Mouse (Mus musculus) ES-E14 (cell line): ENCODE data around the gene Ckm. TPM values are rescaled to one million over a fixed set of nuclear protein-coding genes. Genes with fewer than 3 reads are reported as not detected.
A peak's percentile ranks its signal among the peaks of the same experiment; 100 is the strongest.

Source experiments
- DNase-seq: peaks from one replicate; pipeline ENCODE4 v3.0.0-alpha.2; 2013; ENCODE audit warnings: low read depth, low spot score
- H3K27ac ChIP-seq: 2 replicates; pipeline ENCODE4 v1.5.1; 2012; ENCODE audit warnings: low read depth, mild to moderate bottlenecking, low read length, moderate library complexity, mixed read lengths; ENCODE audit not compliant: poor library complexity, insufficient read depth, severe bottlenecking
- H3K36me3 ChIP-seq: 2 replicates; pipeline ENCODE4 v1.6.1; 2012; ENCODE audit warnings: mild to moderate bottlenecking, low read length, moderate library complexity, mixed read lengths; ENCODE audit not compliant: control insufficient read depth, poor library complexity, insufficient read depth, severe bottlenecking
- H3K4me1 ChIP-seq, 2 experiments: fragments of 150-350 bp in 1 of 2; sonication (generic) in 1 of 2; 2 replicates each; pipeline ENCODE4 v1.6.1; 2012; ENCODE audit warnings: low read length in 2 of 2, mild to moderate bottlenecking in 1 of 2, mixed read lengths in 1 of 2; ENCODE audit not compliant: control insufficient read depth in 2 of 2, insufficient read depth in 2 of 2, poor library complexity in 1 of 2
- H3K4me3 ChIP-seq, 2 experiments: fragments of 150-350 bp in 1 of 2; sonication (generic) in 1 of 2; 2 replicates each; pipeline ENCODE4 v1.5.1; 2012; ENCODE audit warnings: low read length in 2 of 2, low read depth in 1 of 2, mild to moderate bottlenecking in 1 of 2, mixed read lengths in 1 of 2; ENCODE audit not compliant: insufficient read depth in 1 of 2, poor library complexity in 1 of 2, severe bottlenecking in 1 of 2
- H3K9ac ChIP-seq: 2 replicates; pipeline ENCODE4 v1.6.1; 2012; ENCODE audit warnings: low read depth, mild to moderate bottlenecking, low read length, mixed read lengths; ENCODE audit not compliant: poor library complexity, insufficient read depth, severe bottlenecking
- H3K9me3 ChIP-seq: fragments of 150-350 bp; sonication (generic); 2 replicates; pipeline ENCODE4 v1.6.1; 2012; ENCODE audit warnings: low read depth, mild to moderate bottlenecking, low read length; ENCODE audit not compliant: control insufficient read depth, insufficient read depth
- CHD2 ChIP-seq: IDR thresholded peaks from 2 replicates; pipeline ENCODE4 v1.6.1; 2014; ENCODE audit warnings: mild to moderate bottlenecking, low read depth, low read length, inconsistent platforms
- HCFC1 ChIP-seq: IDR thresholded peaks from 2 replicates; pipeline ENCODE4 v1.6.1; 2012; ENCODE audit warnings: low read length, inconsistent platforms, borderline replicate concordance; ENCODE audit not compliant: insufficient read depth
- MAFK ChIP-seq: IDR thresholded peaks from 2 replicates; pipeline ENCODE4 v1.6.1; 2014; ENCODE audit warnings: mild to moderate bottlenecking, low read depth, low read length, inconsistent platforms; ENCODE audit not compliant: insufficient read depth
- ZC3H11A ChIP-seq: IDR thresholded peaks from 2 replicates; pipeline ENCODE4 v1.6.1; 2012; ENCODE audit warnings: low read depth, mild to moderate bottlenecking, inconsistent platforms, low read length, borderline replicate concordance
- ZNF384 ChIP-seq: IDR thresholded peaks from 2 replicates; pipeline ENCODE4 v1.6.1; 2012; ENCODE audit warnings: low read depth, low read length, inconsistent platforms
- in situ Hi-C, 2 experiments: fragments of 600-800 bp; cut with MboI; formaldehyde crosslinking; loops; one replicate each; pipeline ENCODE4 v1.15.1; 2025; ENCODE audit warnings: low sequenced_read_pairs in 2 of 2, inconsistent platforms in 1 of 2; ENCODE audit not compliant: unreplicated experiment in 2 of 2
- total RNA-seq: library from RNA; depleted of rRNA; stranded (reverse); fragments of 300-350 nt; gene quantifications from 2 replicates; pipeline ENCODE4 v1.2.3, GENCODE M21; 2012

Ckm gene
- total RNA-seq, 1 experiment, result 0.85 TPM

- no peak for DNase-seq
- Histone ChIP-seq H3K27ac (no peak overlapping the region), H3K9ac (peak overlapping the region; percentile 33; the same call in 1 of the 2 replicates), H3K4me1 (peaks cover 0 to 2% of the 10 kb centered on the region in 2 experiments; a peak in 1 of 4 replicates), H3K9me3 (no peaks in the 10 kb centered on the region), H3K4me3 (peak overlapping the region; percentile 45 to 53; a peak in 3 of 4 replicates), H3K36me3 (no peaks in the 10 kb centered on the region)
- TF ChIP-seq ZNF384, result no peak
- TF ChIP-seq ZC3H11A, result no peak
- TF ChIP-seq MAFK, result no peak
- no peak for TF ChIP-seq HCFC1
- no peak for TF ChIP-seq CHD2
- in situ Hi-C loops, result no loop called here
These were observed 34.7 kb upstream of the Ckm start for GRCm38 (mm10) chr7:19369823-19370425.

- H3K9me3 ChIP-seq, result no peaks in the 10 kb centered on the region
- no peak overlapping the region for H3K9ac ChIP-seq
- TF ChIP-seq ZC3H11A, result no peak
- no peak for TF ChIP-seq ZNF384
- TF ChIP-seq CHD2, result no peak
- TF ChIP-seq MAFK, result no peak
- TF ChIP-seq HCFC1, result peak; percentile 90
- DNase-seq, result no peak
- in situ Hi-C loops, result no loop called here
- peaks cover 0 to 9% of the 10 kb centered on the region in 2 experiments; a peak in 1 of 4 replicates for H3K4me1 ChIP-seq
- no peaks in the 10 kb centered on the region; the same call in 1 of the 2 replicates for H3K36me3 ChIP-seq
- no peak overlapping the region for H3K27ac ChIP-seq
- no peak overlapping the region for H3K4me3 ChIP-seq
These were observed 31.2 kb upstream of the Ckm start for GRCm38 (mm10) chr7:19373367-19373766.

- in situ Hi-C loops, result no loop called here
- no peaks in the 10 kb centered on the region for H3K9me3 ChIP-seq
- TF ChIP-seq MAFK (no peak), ZNF384 (no peak), HCFC1 (no peak), ZC3H11A (no peak), CHD2 (no peak)
- no peaks in the 10 kb centered on the region; the same call in 1 of the 2 replicates for H3K36me3 ChIP-seq
- peak overlapping the region; percentile 54; the same call in 1 of the 2 replicates for H3K9ac ChIP-seq
- H3K4me1 ChIP-seq, result peaks cover 0 to 7% of the 10 kb centered on the region in 2 experiments; a peak in 1 of 4 replicates
- no peak overlapping the region for H3K27ac ChIP-seq
- peak overlapping the region; percentile 36 to 69; a peak in 3 of 4 replicates for H3K4me3 ChIP-seq
- DNase-seq, result no peak
These were observed 29.2 kb upstream of the Ckm start for GRCm38 (mm10) chr7:19375368-19375767.

GRCm38 (mm10) chr7:19376019-19376418 lies 28.6 kb upstream of the Ckm start:
- Histone ChIP-seq H3K9me3 (no peaks in the 10 kb centered on the region), H3K4me3 (no peak overlapping the region; a peak in 1 of 4 replicates), H3K27ac (no peak overlapping the region), H3K36me3 (no peaks in the 10 kb centered on the region; the same call in 1 of the 2 replicates), H3K4me1 (peaks cover 0 to 7% of the 10 kb centered on the region in 2 experiments; a peak in 1 of 4 replicates), H3K9ac (no peak overlapping the region)
- in situ Hi-C loops, result no loop called here
- no peak for DNase-seq
- TF ChIP-seq CHD2 (no peak), ZC3H11A (no peak), MAFK (no peak), ZNF384 (no peak), HCFC1 (no peak)

GRCm38 (mm10) chr7:19378049-19378448 lies 26.5 kb upstream of the Ckm start:
- DNase-seq, result no peak
- no peaks in the 10 kb centered on the region for H3K9me3 ChIP-seq
- in situ Hi-C loops, result no loop called here
- 0 out of 2 replicates have a peak overlapping the region, but pooled peaks have one; percentile 12 for H3K9ac ChIP-seq
- TF ChIP-seq CHD2 (no peak), MAFK (no peak), ZC3H11A (no peak), HCFC1 (no peak), ZNF384 (no peak)
- H3K36me3 ChIP-seq, result no peaks in the 10 kb centered on the region; the same call in 1 of the 2 replicates
- H3K27ac ChIP-seq, result no peak overlapping the region
- peak overlapping the region; percentile 43 to 48 for H3K4me3 ChIP-seq
- H3K4me1 ChIP-seq, result peaks cover 0 to 7% of the 10 kb centered on the region in 2 experiments; a peak in 1 of 4 replicates
